Mouse (Mus musculus) mesoderm, embryonic 11.5 days (tissue): ENCODE measurements around the gene Tnrc6b.
"Not testable (repeated sequence)": the region's sequence is repeated elsewhere in the genome, so short reads cannot be mapped to it uniquely, and the experiment has no call there.

ENCODE experiments used
- DNase-seq: peaks from one replicate; pipeline ENCODE4 v3.0.0-alpha.2; 2012; ENCODE audit warnings: low read depth, low spot score

Gene Tnrc6b

DNA sequence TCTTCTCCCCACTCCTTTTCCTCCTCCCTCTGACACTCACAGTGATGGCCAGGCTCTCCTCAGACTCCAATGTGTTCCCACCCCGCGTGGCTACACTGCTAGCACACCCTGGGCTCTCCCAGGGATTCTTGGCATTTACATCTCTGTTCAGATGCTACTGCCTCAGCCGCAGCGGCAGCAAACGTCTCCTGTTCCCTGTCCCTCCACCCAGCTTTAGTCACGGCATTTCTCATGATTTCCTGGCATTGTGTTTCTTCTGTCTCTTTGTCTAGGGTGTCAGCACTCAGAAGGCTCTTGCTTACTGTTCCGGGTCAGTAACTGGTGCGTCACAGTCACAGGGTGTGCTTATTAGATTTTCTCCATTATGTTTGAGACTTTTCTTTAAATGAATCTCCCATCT, 138.9 kb downstream of the Tnrc6b start:
- peak; percentile 23 for DNase-seq

- DNase-seq: no peak
These were observed 139.8 kb downstream of the Tnrc6b start for GRCm38 (mm10) chr15:80850682-80851475.

DNA sequence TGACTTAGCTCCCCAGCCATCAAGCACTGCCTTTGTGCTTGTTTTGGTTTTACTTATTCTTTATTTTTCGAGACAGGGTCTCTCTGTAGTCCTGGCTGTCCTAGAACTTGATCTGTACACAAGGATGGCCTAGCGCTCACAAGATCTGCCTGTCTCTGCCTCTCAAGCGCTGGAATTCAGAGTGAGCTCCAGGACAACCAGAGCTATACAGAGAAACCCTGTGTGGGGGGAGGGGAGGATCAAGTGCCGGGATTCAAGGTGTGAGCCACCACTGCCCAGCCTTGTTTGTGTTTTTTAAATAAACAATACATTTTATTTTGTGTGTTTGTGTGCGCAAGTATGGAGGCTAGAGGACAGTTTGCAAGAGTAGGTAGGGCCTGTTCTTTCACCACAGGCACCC, 141.0 kb downstream of the Tnrc6b start:
- no peak for DNase-seq

- DNase-seq: not testable (repeated sequence)
These were observed 141.4 kb downstream of the Tnrc6b start for GRCm38 (mm10) chr15:80852527-80852926.

GRCm38 (mm10) chr15:80859366-80859765, 148.3 kb downstream of the Tnrc6b start:
- no peak for DNase-seq

- no peak for DNase-seq
These were observed 150.2 kb downstream of the Tnrc6b start for GRCm38 (mm10) chr15:80861302-80861701.

DNA sequence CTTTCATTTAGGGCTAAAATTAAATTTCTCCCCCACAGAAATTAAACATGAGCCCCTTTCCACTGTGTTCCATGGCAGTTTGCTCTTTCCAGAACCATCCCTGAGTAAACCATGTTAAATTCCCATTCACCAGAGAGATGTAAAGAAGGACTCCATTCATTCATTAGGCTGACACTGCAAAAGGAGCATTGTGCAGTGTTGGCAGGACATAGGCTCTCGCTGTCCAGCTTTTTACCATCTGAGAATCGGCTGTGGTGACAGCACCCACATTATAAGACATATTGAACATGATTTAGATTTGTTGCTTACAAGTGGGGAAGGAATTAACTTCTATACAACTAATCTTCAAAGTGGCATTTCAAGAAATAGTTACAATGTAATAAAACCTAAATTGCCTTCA, 150.9 kb downstream of the Tnrc6b start:
- no peak for DNase-seq

DNA sequence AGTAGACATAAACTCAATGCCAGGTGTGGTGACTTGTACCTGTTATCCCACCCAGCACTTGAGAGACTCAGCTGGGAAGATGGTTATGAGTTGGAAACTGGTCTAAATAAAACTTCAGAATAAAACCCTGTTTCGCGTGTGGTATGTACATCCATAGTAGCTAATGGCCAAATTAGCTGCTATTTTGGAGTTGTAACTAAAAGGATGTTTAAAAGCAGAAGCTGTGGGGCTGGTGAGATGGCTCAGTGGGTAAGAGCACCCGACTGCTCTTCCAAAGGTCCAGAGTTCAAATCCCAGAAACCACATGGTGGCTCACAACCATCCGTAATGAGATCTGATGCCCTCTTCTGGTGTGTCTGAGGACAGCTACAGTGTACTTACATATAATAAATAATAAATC, 157.5 kb downstream of the Tnrc6b start:
- DNase-seq: not testable (repeated sequence)

- no peak for DNase-seq
These were observed 163.6 kb downstream of the Tnrc6b start for GRCm38 (mm10) chr15:80874726-80875125.

DNA sequence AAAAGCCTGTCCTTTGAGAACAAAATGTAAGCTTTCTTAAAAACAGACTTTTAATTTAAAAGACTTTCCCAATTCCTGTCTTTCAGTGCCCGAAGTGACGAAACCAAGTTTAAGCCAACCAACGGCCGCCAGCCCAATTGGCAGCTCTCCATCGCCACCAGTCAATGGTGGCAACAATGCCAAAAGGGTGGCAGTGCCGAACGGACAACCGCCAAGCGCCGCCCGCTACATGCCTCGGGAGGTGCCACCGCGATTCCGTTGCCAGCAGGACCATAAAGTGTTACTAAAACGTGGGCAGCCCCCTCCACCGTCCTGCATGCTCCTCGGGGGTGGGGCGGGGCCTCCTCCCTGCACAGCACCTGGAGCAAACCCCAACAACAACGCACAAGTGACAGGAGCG, 165.1 kb downstream of the Tnrc6b start:
- DNase-seq: no peak

DNA sequence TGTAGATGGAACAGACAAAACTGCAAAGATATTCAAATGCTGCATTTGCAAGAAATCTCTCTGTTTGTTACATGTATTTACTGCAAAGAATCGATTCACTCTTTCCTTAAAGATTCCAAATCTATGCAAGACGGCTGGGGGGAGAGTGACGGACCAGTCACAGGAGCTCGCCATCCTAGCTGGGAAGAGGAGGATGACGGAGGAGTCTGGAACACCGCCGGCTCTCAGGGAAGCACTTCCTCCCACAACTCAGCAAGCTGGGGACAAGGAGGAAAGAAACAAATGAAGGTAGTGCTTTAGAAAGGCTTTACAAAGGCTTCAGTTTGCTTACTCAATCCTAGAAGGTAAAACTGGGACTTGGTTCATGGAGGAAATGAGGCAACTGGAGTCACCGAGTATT, 173.0 kb downstream of the Tnrc6b start:
- DNase-seq: no peak

GRCm38 (mm10) chr15:80886361-80887156, 175.4 kb downstream of the Tnrc6b start:
- DNase-seq: no peak

- no peak for DNase-seq
These were observed 181.2 kb downstream of the Tnrc6b start for GRCm38 (mm10) chr15:80892341-80892740.

GRCm38 (mm10) chr15:80896741-80897140, 185.6 kb downstream of the Tnrc6b start:
- DNase-seq: no peak

DNA sequence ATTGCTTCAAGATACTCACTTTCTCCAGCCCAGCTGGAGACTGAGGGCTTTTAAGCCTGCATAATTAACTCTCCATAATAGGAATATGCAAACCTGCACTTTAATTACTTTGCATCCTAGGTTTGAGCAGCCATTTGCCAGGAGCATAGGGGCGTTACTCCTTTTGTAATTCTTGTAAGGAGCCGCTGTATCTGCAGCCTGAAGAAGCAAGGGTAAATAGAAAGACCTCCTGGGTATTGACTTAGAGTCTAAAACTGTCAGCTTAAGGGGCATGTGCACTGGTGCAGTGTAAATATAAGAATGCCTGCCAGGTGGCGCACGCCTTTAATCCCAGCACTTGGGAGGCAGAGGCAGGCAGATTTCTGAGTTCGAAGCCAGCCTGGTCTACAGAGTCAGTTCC, 186.8 kb downstream of the Tnrc6b start:
- DNase-seq: no peak

DNA sequence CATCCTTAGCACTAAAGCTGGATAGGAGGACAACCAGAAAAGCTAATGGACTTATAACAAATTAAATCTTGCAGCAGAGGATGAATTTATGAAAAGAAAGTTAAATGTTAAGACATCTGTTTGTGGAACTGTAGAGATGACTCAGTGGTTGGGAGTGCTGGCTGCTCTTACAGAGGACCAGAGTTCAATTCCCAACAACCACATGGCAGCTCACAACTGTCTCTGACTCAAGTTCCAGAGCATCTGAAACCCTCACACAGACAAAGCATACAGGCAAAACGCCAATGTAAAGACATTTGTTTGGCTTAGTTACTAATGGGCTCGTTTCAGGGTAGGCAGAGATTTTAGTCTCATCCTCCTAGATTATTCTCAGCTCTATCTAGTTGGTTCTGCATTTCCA, 188.7 kb downstream of the Tnrc6b start:
- DNase-seq: no peak

- no peak for DNase-seq
These were observed 190.8 kb downstream of the Tnrc6b start for GRCm38 (mm10) chr15:80901806-80902513.

DNA sequence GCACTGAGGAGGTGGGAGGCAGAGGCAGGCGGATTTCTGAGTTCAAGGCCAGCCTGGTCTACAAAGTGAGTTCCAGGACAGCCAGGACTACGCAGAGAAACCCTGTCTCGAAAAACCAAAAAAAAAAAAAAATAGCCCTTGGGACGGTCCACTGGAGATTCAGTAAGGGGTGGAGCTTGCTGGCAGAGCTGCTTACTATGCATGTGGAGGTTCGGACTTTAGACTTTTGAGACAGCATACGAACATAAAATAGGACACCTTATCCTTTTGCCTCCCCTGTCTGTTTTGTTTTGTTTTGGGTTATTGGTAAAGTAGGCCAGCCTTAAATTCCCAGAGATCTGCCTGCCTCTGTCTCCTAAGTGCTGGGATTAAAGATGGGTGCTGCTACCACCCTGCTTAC, 193.7 kb downstream of the Tnrc6b start:
- not testable (repeated sequence) for DNase-seq

GRCm38 (mm10) chr15:80910183-80910582, 199.1 kb downstream of the Tnrc6b start:
- no peak for DNase-seq

DNA sequence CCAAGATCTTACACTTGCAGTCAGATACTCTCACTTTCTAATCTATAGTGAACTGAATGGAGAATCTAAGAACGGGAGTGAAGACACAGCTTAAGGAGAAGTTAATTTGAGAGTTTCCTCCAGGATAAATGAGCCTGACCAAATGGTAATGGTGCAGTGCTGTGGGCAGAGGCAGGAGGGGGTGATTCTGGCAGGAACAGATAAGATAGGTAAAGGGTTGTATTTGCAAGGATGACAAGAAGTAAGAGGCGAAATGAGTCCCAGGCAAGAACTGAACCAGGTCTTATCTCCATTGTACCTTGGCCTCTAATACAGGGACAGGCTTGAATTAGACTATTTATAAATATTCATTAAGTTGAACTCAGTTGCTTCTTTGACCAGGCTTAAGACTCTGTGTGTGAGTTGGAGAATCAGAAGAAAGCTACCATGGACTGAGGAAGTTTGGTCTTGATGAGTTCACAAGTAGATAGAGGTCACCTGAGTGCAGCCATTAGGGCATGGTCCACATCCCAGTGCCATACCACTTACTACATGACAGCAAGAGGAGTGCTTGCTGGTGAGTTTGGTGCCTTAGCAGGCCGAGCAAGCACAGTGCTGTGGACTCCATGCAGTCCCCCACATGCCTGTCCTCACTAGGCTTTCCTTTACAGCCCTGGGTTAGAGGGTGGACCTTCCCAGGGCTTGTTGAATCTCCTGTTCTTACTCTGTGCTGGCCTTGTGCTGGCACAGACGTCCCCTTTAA, 199.8 kb downstream of the Tnrc6b start:
- no peak for DNase-seq

GRCm38 (mm10) chr15:80912175-80912574, 201.1 kb downstream of the Tnrc6b start:
- DNase-seq: no peak

GRCm38 (mm10) chr15:80913803-80914202, 202.7 kb downstream of the Tnrc6b start:
- no peak for DNase-seq
